9 mouse cellular contexts compared by ENCODE assay signal in genomic region chr7:29231517-29231916, GRCm38 (mm10). TPM values are rescaled to one million over a fixed set of nuclear protein-coding genes. Genes with fewer than 3 reads are reported as not detected.
DNase-seq lines count a peak whose midpoint lies in the region; ATAC-seq lines count a peak whose summit lies in the region.
"Had no signal": no experiment of that assay in that cellular context is flagged by ENCODE, and none has a peak within 500 bp of the region (broad histone marks: within the 10 kb centered on the region; RNA-seq: fewer than 3 reads in every experiment).

No protein-coding gene starts in this region.

- ATAC-seq in neural tube, embryonic 11.5 days (ENCODE audit: insufficient read depth, low FRiP score, low TSS enrichment) = no peak
- no peak for ATAC-seq in limb, embryonic 15.5 days (ENCODE audit: insufficient number of reproducible peaks, low FRiP score, low TSS enrichment, low read depth)
- no peak for ATAC-seq in megakaryocyte-erythroid progenitor cell, adult 5-6 weeks (replicated peaks; ENCODE audit: low FRiP score, low TSS enrichment, poor library complexity, severe bottlenecking)

- H3K4me2 ChIP-seq in neural tube, embryonic 11.5 days (ENCODE audit: low read depth) = peak overlapping the region; percentile 77
- H3K4me2 ChIP-seq in limb, embryonic 15.5 days = peak overlapping the region; percentile 96

- H3K9me3 ChIP-seq in neural tube, embryonic 11.5 days (ENCODE audit: control insufficient read depth, low read length) = no peaks in the 10 kb centered on the region
- no peaks in the 10 kb centered on the region for H3K9me3 ChIP-seq in limb, embryonic 15.5 days

- intact Hi-C loops in heart, postnatal 14 days (cut with DNase I) = no loop called here

- DNase-seq in heart, adult 18-20 months = peak; percentile 31 to 37
- no peak for DNase-seq in heart, postnatal 14 days
- no peak for DNase-seq in neural tube, embryonic 11.5 days (ENCODE audit: low spot score)
- DNase-seq in neural tube, embryonic 10.5 days (ENCODE audit: extremely low spot score, low spot score) = no peak
- DNase-seq in thymus, postnatal 14 days = no peak
- DNase-seq in gastrocnemius, adult 8-10 months (ENCODE audit: low spot score in 2 of 2) = no peak
- DNase-seq: adrenal gland, adult 8-10 months had no signal

- H3K36me3 ChIP-seq in neural tube, embryonic 11.5 days (ENCODE audit: control insufficient read depth, insufficient read depth, low read length) = no peaks in the 10 kb centered on the region
- H3K36me3 ChIP-seq in limb, embryonic 15.5 days = no peaks in the 10 kb centered on the region

- no peak overlapping the region for H3K27ac ChIP-seq in neural tube, embryonic 11.5 days (ENCODE audit: low read depth, low read length)
- H3K27ac ChIP-seq in limb, embryonic 15.5 days = no peak overlapping the region

- 50% methylated on average over 3 of the region's 3 CpGs for WGBS in neural tube, embryonic 11.5 days
- WGBS in limb, embryonic 15.5 days = 46% methylated on average over 3 of the region's 3 CpGs

- no peaks in the 10 kb centered on the region for H3K4me1 ChIP-seq in neural tube, embryonic 11.5 days (ENCODE audit: control insufficient read depth, insufficient read depth, low read length)
- H3K4me1 ChIP-seq in limb, embryonic 15.5 days = peaks cover 22% of the 10 kb centered on the region

- peaks cover 22% of the 10 kb centered on the region for H3K27me3 ChIP-seq in neural tube, embryonic 11.5 days (ENCODE audit: control insufficient read depth, insufficient read depth, low read length)
- peaks cover 14% of the 10 kb centered on the region for H3K27me3 ChIP-seq in limb, embryonic 15.5 days

- no peak overlapping the region for H3K4me3 ChIP-seq in neural tube, embryonic 11.5 days (ENCODE audit: low read depth, low read length)
- H3K4me3 ChIP-seq in limb, embryonic 15.5 days = peak overlapping the region; percentile 71

- no peak overlapping the region for H3K9ac ChIP-seq in neural tube, embryonic 11.5 days (ENCODE audit: low read length)
- H3K9ac ChIP-seq in limb, embryonic 15.5 days = no peak overlapping the region

RNA-seq across cellular contexts. Expression of gene Kcnk6, which starts 0.8 kb away (rescaled TPM):
- 1 to 10 TPM; 2.7 to 2.9 TPM for total RNA-seq in heart, adult 18-20 months (2021)
- total RNA-seq in heart, postnatal 14 days (2021) = 1 to 10 TPM; 3.8 to 4.4 TPM
- 0.41 and 1.2 TPM in 2 replicates for polyA plus RNA-seq in neural tube, embryonic 11.5 days (2014; fragmentation: Nextera tagmentation; extraction: Ambion mirVana)
- polyA plus RNA-seq in limb, embryonic 15.5 days (2015; fragmentation: Nextera tagmentation; extraction: Ambion mirVana) = 5.2 TPM in 2 replicates
- 0.45 TPM in 1 of 2 replicates, not detected in the other for total RNA-seq in megakaryocyte-erythroid progenitor cell, adult 5-6 weeks (2014; fragmentation: Nextera tagmentation)
- 0.04 TPM in 1 of 2 replicates, not detected in the other for total RNA-seq in megakaryocyte-erythroid progenitor cell, adult 5-6 weeks (2017)
- total RNA-seq in gastrocnemius, adult 8-10 months (2022) = under 1 TPM; 0.39 to 0.63 (median 0.49) TPM

RNA-seq across cellular contexts. Expression of gene Yif1b, which starts 6.6 kb away (rescaled TPM):
- total RNA-seq in heart, adult 18-20 months (2021) = 10 to 100 TPM; 66.3 to 69.2 TPM
- 10 to 100 TPM; 62.0 to 68.3 TPM for total RNA-seq in heart, postnatal 14 days (2021)
- polyA plus RNA-seq in neural tube, embryonic 11.5 days (2014; fragmentation: Nextera tagmentation; extraction: Ambion mirVana) = 87.3 and 94.1 TPM in 2 replicates
- 137 and 141 TPM in 2 replicates for polyA plus RNA-seq in limb, embryonic 15.5 days (2015; fragmentation: Nextera tagmentation; extraction: Ambion mirVana)
- 32.2 and 50.7 TPM in 2 replicates for total RNA-seq in megakaryocyte-erythroid progenitor cell, adult 5-6 weeks (2014; fragmentation: Nextera tagmentation)
- total RNA-seq in megakaryocyte-erythroid progenitor cell, adult 5-6 weeks (2017) = 11.4 and 23.5 TPM in 2 replicates
- total RNA-seq in gastrocnemius, adult 8-10 months (2022) = 10 to 100 TPM; 36.9 to 39.3 (median 38.4) TPM

RNA-seq across cellular contexts. Expression of gene 2200002D01Rik, which starts 16.7 kb away (rescaled TPM):
- 1 to 10 TPM in 1 of 2 experiments, under 1 TPM in 1; 0.77 to 1.6 TPM for total RNA-seq in heart, adult 18-20 months (2021)
- 1 to 10 TPM; 2.0 to 2.2 TPM for total RNA-seq in heart, postnatal 14 days (2021)
- polyA plus RNA-seq in neural tube, embryonic 11.5 days (2014; fragmentation: Nextera tagmentation; extraction: Ambion mirVana) = 1.2 and 1.6 TPM in 2 replicates
- 13.0 and 14.2 TPM in 2 replicates for polyA plus RNA-seq in limb, embryonic 15.5 days (2015; fragmentation: Nextera tagmentation; extraction: Ambion mirVana)
- total RNA-seq in megakaryocyte-erythroid progenitor cell, adult 5-6 weeks (2014; fragmentation: Nextera tagmentation) = 0.74 and 0.98 TPM in 2 replicates
- 5.6 TPM in 1 of 2 replicates, not detected in the other for total RNA-seq in megakaryocyte-erythroid progenitor cell, adult 5-6 weeks (2017)
- total RNA-seq in gastrocnemius, adult 8-10 months (2022) = under 1 TPM in 3 of 4 experiments, not detected in 1; 0.44 to 0.85 (median 0.79) TPM

RNA-seq across cellular contexts. Expression of gene Catsperg1, which starts 17.7 kb away (rescaled TPM):
- under 1 TPM in 1 of 2 experiments, not detected in 1; 0.89 TPM for total RNA-seq in heart, adult 18-20 months (2021)
- under 1 TPM; 0.32 to 0.60 TPM for total RNA-seq in heart, postnatal 14 days (2021)
- polyA plus RNA-seq in neural tube, embryonic 11.5 days (2014; fragmentation: Nextera tagmentation; extraction: Ambion mirVana) = 0.56 and 1.0 TPM in 2 replicates
- polyA plus RNA-seq in limb, embryonic 15.5 days (2015; fragmentation: Nextera tagmentation; extraction: Ambion mirVana) = 1.2 TPM in 2 replicates
- total RNA-seq in megakaryocyte-erythroid progenitor cell, adult 5-6 weeks (2014; fragmentation: Nextera tagmentation) = 0.66 and 0.99 TPM in 2 replicates
- total RNA-seq in megakaryocyte-erythroid progenitor cell, adult 5-6 weeks (2017) = 0.27 TPM in 1 of 2 replicates, not detected in the other
- under 1 TPM in 2 of 4 experiments, not detected in 2; 0.13 to 0.68 TPM for total RNA-seq in gastrocnemius, adult 8-10 months (2022)

RNA-seq across cellular contexts. Expression of gene Spint2, which starts 50.2 kb away (rescaled TPM):
- total RNA-seq in heart, adult 18-20 months (2021) = 10 to 100 TPM; 45.7 to 53.8 TPM
- total RNA-seq in heart, postnatal 14 days (2021) = 10 to 100 TPM; 39.2 to 42.9 TPM
- 27.0 and 28.1 TPM in 2 replicates for polyA plus RNA-seq in neural tube, embryonic 11.5 days (2014; fragmentation: Nextera tagmentation; extraction: Ambion mirVana)
- 187 and 194 TPM in 2 replicates for polyA plus RNA-seq in limb, embryonic 15.5 days (2015; fragmentation: Nextera tagmentation; extraction: Ambion mirVana)
- 34.9 and 39.2 TPM in 2 replicates for total RNA-seq in megakaryocyte-erythroid progenitor cell, adult 5-6 weeks (2014; fragmentation: Nextera tagmentation)
- 28.1 and 35.4 TPM in 2 replicates for total RNA-seq in megakaryocyte-erythroid progenitor cell, adult 5-6 weeks (2017)
- 10 to 100 TPM; 11.2 to 15.9 (median 12.5) TPM for total RNA-seq in gastrocnemius, adult 8-10 months (2022)

Comparison
In these comparisons a context has a peak if more than half of its experiments do, and no peak if none do; other contexts are left out.
1. DNase-seq: peak in heart, adult 18-20 months (2 of 2); none in heart, postnatal 14 days (0 of 2), neural tube, embryonic 11.5 days (single experiment), neural tube, embryonic 10.5 days (single experiment), thymus, postnatal 14 days (single experiment) and gastrocnemius, adult 8-10 months (0 of 2).